Mouse (Mus musculus): ENCODE results near the gene Ube2e1.

The Ube2e1 gene

GRCm38 (mm10) chr14:18349871-18350270 lies 18.2 kb upstream of the Ube2e1 start:
- Histone ChIP-seq H3K36me3 (ENCODE audit: control insufficient read depth, insufficient read depth, low read length, poor library complexity, severe bottlenecking) (no peaks in the 10 kb centered on the region), H3K27me3 (ENCODE audit: control insufficient read depth, insufficient read depth, low read length, poor library complexity, severe bottlenecking) (no peaks in the 10 kb centered on the region)
- DNase-seq (ENCODE audit: low read depth, low spot score) = no peak

DNA sequence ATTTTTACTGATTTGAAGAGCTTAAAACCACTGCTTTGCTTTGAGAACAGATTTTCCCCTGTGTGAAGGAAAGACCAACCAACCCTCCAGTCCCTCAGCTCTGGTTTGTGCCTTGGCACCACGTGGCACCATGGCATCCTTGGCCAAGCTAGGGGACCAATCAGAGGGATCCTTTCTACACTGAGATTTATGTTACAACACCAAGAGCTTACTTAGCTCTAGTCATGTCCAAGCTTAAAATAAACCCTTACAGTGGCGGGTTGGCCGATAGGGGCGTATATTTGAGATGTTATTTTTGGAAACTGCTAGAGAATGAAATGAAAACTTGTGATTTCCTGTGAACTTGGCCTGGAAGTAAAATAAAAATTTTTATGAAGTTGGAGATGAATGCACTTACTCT lies 11.9 kb upstream of the Ube2e1 start:
- no peak for DNase-seq (ENCODE audit: low read depth, low spot score)
- H3K27me3 ChIP-seq (ENCODE audit: control insufficient read depth, insufficient read depth, low read length, poor library complexity, severe bottlenecking) = no peaks in the 10 kb centered on the region
- no peaks in the 10 kb centered on the region for H3K36me3 ChIP-seq (ENCODE audit: control insufficient read depth, insufficient read depth, low read length, poor library complexity, severe bottlenecking)

DNA sequence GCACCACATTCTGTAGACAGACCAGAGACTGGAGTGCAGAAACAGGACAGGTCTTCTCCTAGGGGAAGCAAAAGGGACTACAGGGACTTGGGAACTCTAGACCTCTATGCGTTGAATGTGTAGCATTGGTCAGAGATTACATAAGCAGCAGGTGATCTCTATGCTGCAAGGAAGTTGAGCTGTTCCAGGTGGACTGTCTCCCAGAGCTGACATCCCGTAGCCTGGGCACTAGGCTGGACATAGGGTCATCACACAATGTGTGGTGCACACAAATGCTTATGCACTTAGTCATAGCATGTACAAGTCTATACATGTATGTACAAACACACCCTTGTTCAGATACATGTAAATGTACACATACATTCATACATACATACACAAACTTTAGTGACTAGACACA lies 11.1 kb upstream of the Ube2e1 start:
- H3K36me3 ChIP-seq (ENCODE audit: control insufficient read depth, insufficient read depth, low read length, poor library complexity, severe bottlenecking) = no peaks in the 10 kb centered on the region
- no peaks in the 10 kb centered on the region for H3K27me3 ChIP-seq (ENCODE audit: control insufficient read depth, insufficient read depth, low read length, poor library complexity, severe bottlenecking)
- DNase-seq (ENCODE audit: low read depth, low spot score) = no peak

GRCm38 (mm10) chr14:18341088-18341487 lies 9.4 kb upstream of the Ube2e1 start:
- H3K36me3 ChIP-seq (ENCODE audit: control insufficient read depth, insufficient read depth, low read length, poor library complexity, severe bottlenecking) = no peaks in the 10 kb centered on the region

GRCm38 (mm10) chr14:18336106-18336505 lies 4.4 kb upstream of the Ube2e1 start:
- Histone ChIP-seq H3K27me3 (ENCODE audit: control insufficient read depth, insufficient read depth, low read length, poor library complexity, severe bottlenecking) (no peaks in the 10 kb centered on the region), H3K36me3 (ENCODE audit: control insufficient read depth, insufficient read depth, low read length, poor library complexity, severe bottlenecking) (no peaks in the 10 kb centered on the region)
- DNase-seq (ENCODE audit: low read depth, low spot score) = no peak

More at GRCm38 (mm10) chr14:18341088-18341487, 9.4 kb upstream of the Ube2e1 start:
- DNase-seq (ENCODE audit: low read depth, low spot score) = no peak
- no peaks in the 10 kb centered on the region for H3K27me3 ChIP-seq (ENCODE audit: control insufficient read depth, insufficient read depth, low read length, poor library complexity, severe bottlenecking)

- Histone ChIP-seq H3K36me3 (ENCODE audit: control insufficient read depth, insufficient read depth, low read length, poor library complexity, severe bottlenecking) (peaks cover 4% of the 10 kb centered on the region; the same call in 1 of the 2 replicates), H3K27me3 (ENCODE audit: control insufficient read depth, insufficient read depth, low read length, poor library complexity, severe bottlenecking) (no peaks in the 10 kb centered on the region)
- peak; percentile 50 for DNase-seq (ENCODE audit: low read depth, low spot score)
Measured at GRCm38 (mm10) chr14:18330789-18331692, 618 bp downstream of the Ube2e1 start.

DNA sequence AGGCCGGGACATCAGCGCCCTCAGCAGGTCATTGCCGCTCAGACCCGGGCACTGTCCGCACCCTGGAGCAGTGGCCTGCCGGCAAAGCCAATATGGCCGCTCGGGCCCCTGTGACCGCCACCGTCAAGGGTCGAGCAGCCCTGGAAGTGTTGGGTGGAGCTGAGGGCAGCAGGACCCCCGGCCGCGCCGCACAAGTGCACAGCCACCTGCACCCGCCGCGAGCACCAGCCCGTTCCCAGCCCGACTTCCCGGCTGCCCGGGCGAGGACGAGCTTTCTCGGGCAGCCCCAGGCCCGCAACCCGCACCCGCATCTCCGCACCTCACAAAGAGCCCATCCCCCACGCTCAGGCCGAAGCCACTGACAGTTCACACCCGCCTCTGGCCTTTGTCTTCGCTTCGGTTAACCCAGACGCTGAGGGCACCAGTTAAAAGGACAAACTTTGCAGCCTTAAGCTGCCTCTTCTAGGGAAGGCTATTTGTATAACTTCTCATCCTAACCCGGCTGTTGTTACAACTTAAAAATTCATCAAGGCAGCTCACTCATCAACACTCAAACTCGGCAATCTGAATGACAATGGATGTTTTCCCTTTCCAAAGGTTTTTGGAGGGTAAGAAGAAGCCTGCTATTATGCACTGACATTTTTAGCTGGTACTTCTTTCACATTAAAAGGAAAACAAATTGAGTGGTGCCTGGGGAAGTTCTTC lies 4.5 kb downstream of the Ube2e1 start:
- Histone ChIP-seq H3K27me3 (ENCODE audit: control insufficient read depth, insufficient read depth, low read length, poor library complexity, severe bottlenecking) (no peaks in the 10 kb centered on the region), H3K36me3 (ENCODE audit: control insufficient read depth, insufficient read depth, low read length, poor library complexity, severe bottlenecking) (peaks cover 4% of the 10 kb centered on the region; the same call in 1 of the 2 replicates)
- no peak for DNase-seq (ENCODE audit: low read depth, low spot score)

GRCm38 (mm10) chr14:18317457-18318411 lies 13.9 kb downstream of the Ube2e1 start:
- Histone ChIP-seq H3K36me3 (ENCODE audit: control insufficient read depth, insufficient read depth, low read length, poor library complexity, severe bottlenecking) (no peaks in the 10 kb centered on the region; the same call in 1 of the 2 replicates), H3K27me3 (ENCODE audit: control insufficient read depth, insufficient read depth, low read length, poor library complexity, severe bottlenecking) (no peaks in the 10 kb centered on the region)
- DNase-seq (ENCODE audit: low read depth, low spot score) = no peak

- Histone ChIP-seq H3K36me3 (ENCODE audit: control insufficient read depth, insufficient read depth, low read length, poor library complexity, severe bottlenecking) (no peaks in the 10 kb centered on the region), H3K27me3 (ENCODE audit: control insufficient read depth, insufficient read depth, low read length, poor library complexity, severe bottlenecking) (no peaks in the 10 kb centered on the region)
- peak; percentile 50 for DNase-seq (ENCODE audit: low read depth, low spot score)
Measured at GRCm38 (mm10) chr14:18304165-18304564, 27.5 kb downstream of the Ube2e1 start.

- Histone ChIP-seq H3K36me3 (ENCODE audit: control insufficient read depth, insufficient read depth, low read length, poor library complexity, severe bottlenecking) (no peaks in the 10 kb centered on the region), H3K27me3 (ENCODE audit: control insufficient read depth, insufficient read depth, low read length, poor library complexity, severe bottlenecking) (no peaks in the 10 kb centered on the region)
- no peak for DNase-seq (ENCODE audit: low read depth, low spot score)
Measured at GRCm38 (mm10) chr14:18303262-18303661, 28.4 kb downstream of the Ube2e1 start.

- DNase-seq (ENCODE audit: low read depth, low spot score) = no peak
- Histone ChIP-seq H3K36me3 (ENCODE audit: control insufficient read depth, insufficient read depth, low read length, poor library complexity, severe bottlenecking) (no peaks in the 10 kb centered on the region), H3K27me3 (ENCODE audit: control insufficient read depth, insufficient read depth, low read length, poor library complexity, severe bottlenecking) (no peaks in the 10 kb centered on the region)
Measured at GRCm38 (mm10) chr14:18302750-18303149, 28.9 kb downstream of the Ube2e1 start.

- peak; percentile 67 for DNase-seq (ENCODE audit: low read depth, low spot score)
- Histone ChIP-seq H3K36me3 (ENCODE audit: control insufficient read depth, insufficient read depth, low read length, poor library complexity, severe bottlenecking) (no peaks in the 10 kb centered on the region), H3K27me3 (ENCODE audit: control insufficient read depth, insufficient read depth, low read length, poor library complexity, severe bottlenecking) (no peaks in the 10 kb centered on the region)
Measured at GRCm38 (mm10) chr14:18301591-18301990, 30.1 kb downstream of the Ube2e1 start.

GRCm38 (mm10) chr14:18300676-18301075 lies 31.0 kb downstream of the Ube2e1 start:
- peak; percentile 52 for DNase-seq (ENCODE audit: low read depth, low spot score)
- no peaks in the 10 kb centered on the region for H3K36me3 ChIP-seq (ENCODE audit: control insufficient read depth, insufficient read depth, low read length, poor library complexity, severe bottlenecking)

GRCm38 (mm10) chr14:18298874-18299273 lies 32.8 kb downstream of the Ube2e1 start:
- Histone ChIP-seq H3K27me3 (ENCODE audit: control insufficient read depth, insufficient read depth, low read length, poor library complexity, severe bottlenecking) (no peaks in the 10 kb centered on the region), H3K36me3 (ENCODE audit: control insufficient read depth, insufficient read depth, low read length, poor library complexity, severe bottlenecking) (no peaks in the 10 kb centered on the region)
- no peak for DNase-seq (ENCODE audit: low read depth, low spot score)

More at GRCm38 (mm10) chr14:18300676-18301075, 31.0 kb downstream of the Ube2e1 start:
- H3K27me3 ChIP-seq (ENCODE audit: control insufficient read depth, insufficient read depth, low read length, poor library complexity, severe bottlenecking) = no peaks in the 10 kb centered on the region

All from splenic B cell, adult 2 months (primary cell).